Mouse (Mus musculus) myocyte (in vitro differentiated cells): ENCODE measurements around the gene Tcf7. TPM values are rescaled to one million over a fixed set of nuclear protein-coding genes. Genes with fewer than 3 reads are reported as not detected.

Experiments used
- H3K27me3 ChIP-seq: one replicate; pipeline ENCODE4 v1.6.1; 2011; ENCODE audit not compliant: control insufficient read depth, insufficient read depth, insufficient read length
- H3K36me3 ChIP-seq: one replicate; pipeline ENCODE4 v1.6.1; 2011; ENCODE audit not compliant: control insufficient read depth, insufficient read depth
- H3K4me2 ChIP-seq: one replicate; pipeline ENCODE4 v1.6.1; 2011; ENCODE audit warnings: low read depth, control low read depth
- H3K4me3 ChIP-seq: one replicate; pipeline ENCODE4 v1.5.1; 2011; ENCODE audit warnings: mild to moderate bottlenecking, control low read depth, moderate library complexity
- H3K79me2 ChIP-seq: one replicate; pipeline ENCODE4 v1.6.1; 2011; ENCODE audit not compliant: control insufficient read depth, insufficient read depth
- H3ac ChIP-seq: one replicate; pipeline ENCODE4 v1.6.1; 2011; ENCODE audit not compliant: control insufficient read depth, insufficient read length
- CEBPB ChIP-seq: IDR thresholded peaks from 2 replicates; pipeline ENCODE4 v1.6.1; 2011; ENCODE audit warnings: mild to moderate bottlenecking, moderate library complexity; ENCODE audit not compliant: poor library complexity, insufficient read depth, severe bottlenecking
- E2F4 ChIP-seq: IDR thresholded peaks from one replicate; pipeline ENCODE4 v1.6.1; 2011; ENCODE audit warnings: mild to moderate bottlenecking, control low read depth, moderate library complexity; ENCODE audit not compliant: insufficient read depth
- MAX ChIP-seq: IDR thresholded peaks from one replicate; pipeline ENCODE4 v1.6.1; 2011; ENCODE audit warnings: low read depth, mild to moderate bottlenecking, control low read depth
- MYOD1 ChIP-seq, 3 experiments: IDR thresholded peaks; one replicate each; pipeline ENCODE4 v1.6.1; 2011; ENCODE audit warnings: control low read depth in 2 of 3, low read depth in 2 of 3, mild to moderate bottlenecking in 2 of 3, moderate library complexity in 1 of 3; ENCODE audit not compliant: insufficient read length in 2 of 3, control insufficient read depth in 1 of 3
- MYOG ChIP-seq, 3 experiments: IDR thresholded peaks; one replicate each; pipeline ENCODE4 v1.6.1; 2011; ENCODE audit warnings: control low read depth in 2 of 3, low read depth in 2 of 3, mild to moderate bottlenecking in 2 of 3; ENCODE audit not compliant: insufficient read length in 2 of 3, control insufficient read depth in 1 of 3, insufficient read depth in 1 of 3
- POLR2A ChIP-seq: IDR thresholded peaks from one replicate; pipeline ENCODE4 v1.6.1; 2011; ENCODE audit warnings: low read depth, mild to moderate bottlenecking, control low read depth, moderate library complexity; ENCODE audit not compliant: insufficient read length
- POLR2AphosphoS2 ChIP-seq: IDR thresholded peaks from one replicate; pipeline ENCODE4 v1.6.1; 2011; ENCODE audit warnings: low read depth, control low read depth; ENCODE audit not compliant: insufficient read length
- REST ChIP-seq: IDR thresholded peaks from one replicate; pipeline ENCODE4 v1.6.1; 2011; ENCODE audit warnings: mild to moderate bottlenecking, control low read depth, moderate library complexity; ENCODE audit not compliant: insufficient read depth, insufficient read length
- SRF ChIP-seq: IDR thresholded peaks from one replicate; pipeline ENCODE4 v1.6.1; 2011; ENCODE audit warnings: low read depth; ENCODE audit not compliant: control insufficient read depth, insufficient read length
- TCF12 ChIP-seq: IDR thresholded peaks from one replicate; pipeline ENCODE4 v1.6.1; 2011; ENCODE audit warnings: mild to moderate bottlenecking, control low read depth; ENCODE audit not compliant: poor library complexity, insufficient read depth, severe bottlenecking
- TCF3 ChIP-seq: IDR thresholded peaks from one replicate; pipeline ENCODE4 v1.6.1; 2011; ENCODE audit warnings: low read depth, control low read depth; ENCODE audit not compliant: insufficient read length
- USF1 ChIP-seq: IDR thresholded peaks from one replicate; pipeline ENCODE4 v1.6.1; 2011; ENCODE audit warnings: low read depth, mild to moderate bottlenecking, control low read depth, moderate library complexity
- polyA plus RNA-seq: library from polyadenylated mRNA; unstranded; fragments of >200 nt; fragmentation: generic; extraction: Trizol; gene quantifications from one replicate; pipeline ENCODE4 v1.2.1, GENCODE M21; 2012; ENCODE audit warnings: missing spikeins

Gene Tcf7
- polyA plus RNA-seq, 1 experiment = 17.3 TPM

GRCm38 (mm10) chr11:52251770-52252169 lies 31.0 kb downstream of the Tcf7 start:
- H3ac ChIP-seq = no peak overlapping the region
- no peaks in the 10 kb centered on the region for H3K27me3 ChIP-seq
- H3K4me2 ChIP-seq = no peak overlapping the region
- TF ChIP-seq SRF = no peak
- TF ChIP-seq POLR2AphosphoS2 = no peak
- peak; percentile 16 for TF ChIP-seq POLR2A
- TF ChIP-seq TCF12 = no peak
- TF ChIP-seq REST = no peak
- TF ChIP-seq TCF3 = no peak
- no peak for TF ChIP-seq MAX
- no peak for TF ChIP-seq CEBPB
- no peak for TF ChIP-seq E2F4
- TF ChIP-seq MYOD1 (IDR thresholded peaks at IDR 0.05; ENCODE audit: control insufficient read depth in 1 of 3, insufficient read length in 2 of 3, low read depth in 2 of 3) = peak; percentile 35 to 89 (median 67)
- TF ChIP-seq MYOG (IDR thresholded peaks at IDR 0.05; ENCODE audit: control insufficient read depth in 1 of 3, insufficient read depth in 1 of 3, insufficient read length in 2 of 3, low read depth in 2 of 3) = peak in 2 of 3 experiments; percentile 77 to 87
- TF ChIP-seq USF1 = no peak
- no peak overlapping the region for H3K4me3 ChIP-seq
- H3K36me3 ChIP-seq = peaks cover 12% of the 10 kb centered on the region
- H3K79me2 ChIP-seq = no peaks in the 10 kb centered on the region

- Histone ChIP-seq H3K4me2 (no peak overlapping the region), H3K36me3 (peaks cover 29% of the 10 kb centered on the region), H3K27me3 (no peaks in the 10 kb centered on the region), H3ac (no peak overlapping the region), H3K79me2 (no peaks in the 10 kb centered on the region), H3K4me3 (no peak overlapping the region)
- TF ChIP-seq USF1 = no peak
- TF ChIP-seq MYOG (IDR thresholded peaks at IDR 0.05; ENCODE audit: control insufficient read depth in 1 of 3, insufficient read depth in 1 of 3, insufficient read length in 2 of 3, low read depth in 2 of 3) = no peak
Observed at GRCm38 (mm10) chr11:52249452-52249851, 33.4 kb downstream of the Tcf7 start.

GRCm38 (mm10) chr11:52240898-52241542 lies 41.8 kb downstream of the Tcf7 start:
- H3K27me3 ChIP-seq = no peaks in the 10 kb centered on the region
- H3K4me3 ChIP-seq = no peak overlapping the region
- TF ChIP-seq SRF (no peak), E2F4 (no peak), POLR2AphosphoS2 (no peak), REST (no peak), MAX (no peak), POLR2A (no peak), USF1 (no peak), MYOG (IDR thresholded peaks at IDR 0.05; ENCODE audit: control insufficient read depth in 1 of 3, insufficient read depth in 1 of 3, insufficient read length in 2 of 3, low read depth in 2 of 3) (no peak), TCF3 (no peak), MYOD1 (IDR thresholded peaks at IDR 0.05; ENCODE audit: control insufficient read depth in 1 of 3, insufficient read length in 2 of 3, low read depth in 2 of 3) (no peak), CEBPB (no peak), TCF12 (no peak)

GRCm38 (mm10) chr11:52234509-52234908 lies 48.3 kb downstream of the Tcf7 start:
- peak overlapping the region; percentile 90 for H3K4me2 ChIP-seq

More at GRCm38 (mm10) chr11:52240898-52241542, 41.8 kb downstream of the Tcf7 start:
- H3K4me2 ChIP-seq = no peak overlapping the region
- peaks cover 56% of the 10 kb centered on the region for H3K36me3 ChIP-seq
- no peak overlapping the region for H3ac ChIP-seq
- H3K79me2 ChIP-seq = peaks cover 64% of the 10 kb centered on the region

GRCm38 (mm10) chr11:52233906-52234305 lies 48.9 kb downstream of the Tcf7 start:
- H3K4me3 ChIP-seq = no peak overlapping the region
- TF ChIP-seq CEBPB (no peak), E2F4 (no peak), TCF3 (no peak), SRF (no peak), MAX (no peak), MYOD1 (IDR thresholded peaks at IDR 0.05; ENCODE audit: control insufficient read depth in 1 of 3, insufficient read length in 2 of 3, low read depth in 2 of 3) (no peak), MYOG (IDR thresholded peaks at IDR 0.05; ENCODE audit: control insufficient read depth in 1 of 3, insufficient read depth in 1 of 3, insufficient read length in 2 of 3, low read depth in 2 of 3) (no peak), TCF12 (no peak), USF1 (no peak), POLR2AphosphoS2 (no peak), POLR2A (no peak), REST (no peak)
- peaks cover 18% of the 10 kb centered on the region for H3K36me3 ChIP-seq
- H3ac ChIP-seq = no peak overlapping the region
- peaks cover 69% of the 10 kb centered on the region for H3K79me2 ChIP-seq
- no peaks in the 10 kb centered on the region for H3K27me3 ChIP-seq
- H3K4me2 ChIP-seq = peak overlapping the region; percentile 90

More at GRCm38 (mm10) chr11:52234509-52234908, 48.3 kb downstream of the Tcf7 start:
- TF ChIP-seq MYOD1 (IDR thresholded peaks at IDR 0.05; ENCODE audit: control insufficient read depth in 1 of 3, insufficient read length in 2 of 3, low read depth in 2 of 3) (no peak), TCF3 (no peak), E2F4 (no peak), TCF12 (no peak), REST (no peak), POLR2A (no peak), POLR2AphosphoS2 (no peak), USF1 (no peak)
- Histone ChIP-seq H3K79me2 (peaks cover 75% of the 10 kb centered on the region), H3ac (no peak overlapping the region), H3K27me3 (no peaks in the 10 kb centered on the region), H3K36me3 (peaks cover 18% of the 10 kb centered on the region), H3K4me3 (no peak overlapping the region)
